Mouse (Mus musculus) lung, postnatal 0 days (tissue): Measurements from ENCODE around the gene Chgb.

ENCODE experiments used
- CTCF ChIP-seq: IDR thresholded peaks from 2 replicates; pipeline ENCODE4 v1.5.1; 2016; ENCODE audit warnings: antibody characterized with exemption, mild to moderate bottlenecking
- EP300 ChIP-seq: IDR thresholded peaks from 2 replicates; pipeline ENCODE4 v1.6.1; 2016; ENCODE audit warnings: antibody characterized with exemption, mild to moderate bottlenecking, control low read depth

DNA sequence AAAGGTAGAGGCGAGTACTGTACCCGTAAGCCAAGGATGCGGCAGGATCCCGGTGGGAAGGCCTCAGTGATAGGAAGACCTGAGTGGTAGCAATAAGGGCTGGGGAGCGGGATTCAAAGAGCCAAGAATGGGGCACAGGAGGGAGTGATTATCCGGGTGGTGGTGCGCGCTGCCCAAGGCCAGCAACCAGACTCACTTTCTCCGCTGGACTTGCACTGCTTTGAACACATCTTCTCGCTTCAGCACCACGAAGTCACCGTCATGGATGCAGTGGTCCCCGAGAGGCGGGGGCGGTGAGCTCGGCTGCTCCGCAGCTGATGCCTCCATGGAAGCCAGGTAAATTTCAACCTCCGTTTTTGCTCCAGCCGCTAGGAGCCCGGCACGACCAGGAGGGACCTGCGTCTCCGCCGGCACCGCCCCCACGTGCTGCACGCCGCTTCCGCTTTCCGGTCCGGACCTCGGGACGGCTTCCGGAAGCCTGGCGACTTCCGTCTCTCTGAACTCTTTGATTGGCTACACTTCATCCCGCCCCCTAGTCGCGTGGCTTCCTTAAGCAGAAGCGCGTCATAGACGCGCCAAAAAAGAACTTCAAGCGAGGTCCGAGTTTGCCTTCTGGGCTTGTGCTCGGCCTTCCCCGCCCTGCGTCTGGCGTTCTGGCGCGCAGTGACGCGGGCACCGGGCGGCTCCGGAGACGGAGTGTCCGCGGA lies 34.7 kb downstream of the Chgb start, which contains the start of the genes Trmt6 and Mcm8:
- TF ChIP-seq CTCF (peak; percentile 50), EP300 (peak; percentile 73)
